Mouse (Mus musculus) bone marrow, adult 2 months (tissue): ENCODE measurements at regions not wholly inside any gene's neighbourhood (a gene's known extent, or its start where the extent isn't known, plus 50 kb on each side); places are given as distances from the start of the nearest gene placed in this dataset.

Source experiments
- CTCF ChIP-seq: fragments of 200-500 bp; IDR thresholded peaks from 2 replicates; pipeline ENCODE4 v1.5.1; 2011; ENCODE audit warnings: low read length, control low read depth; ENCODE audit not compliant: control insufficient read depth, insufficient read depth
- POLR2A ChIP-seq: fragments of 200-500 bp; IDR thresholded peaks from 2 replicates; pipeline ENCODE4 v1.6.1; 2011; ENCODE audit warnings: low read depth, mild to moderate bottlenecking, control low read depth, low read length, borderline replicate concordance; ENCODE audit not compliant: control insufficient read depth

DNA sequence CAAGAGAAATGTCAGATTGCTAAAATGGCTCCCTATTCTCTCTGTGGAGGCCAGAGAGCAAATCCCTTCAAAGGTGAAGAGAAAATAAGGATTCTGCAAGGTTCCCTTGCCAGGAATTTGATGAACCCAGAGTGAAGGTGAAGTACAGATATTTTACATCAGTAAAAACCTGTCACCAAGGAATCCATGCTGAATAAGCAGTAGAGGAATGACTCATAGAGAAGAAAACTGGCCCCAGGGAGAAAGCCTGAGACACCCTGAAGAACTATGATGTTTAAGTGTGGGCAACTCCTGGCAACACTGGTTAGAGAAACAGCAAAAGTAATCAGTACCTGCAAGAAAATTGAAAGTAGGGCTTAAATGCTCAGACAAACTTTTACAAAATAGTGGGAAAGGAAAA lies 1292.1 kb upstream of the Lrrc6 start:
- TF ChIP-seq POLR2A (no peak), CTCF (no peak)
